Mouse (Mus musculus): ENCODE measurements around the gene Cldn2.
"Not testable (repeated sequence)": the region's sequence is repeated elsewhere in the genome, so short reads cannot be mapped to it uniquely, and the experiment has no call there.

Cldn2 gene

GRCm38 (mm10) chrX:139800406-139800878 is at the start of gene Cldn2:
TSS of gene Cldn2 (plus strand) at chrX:139800828.
- DNase-seq, result peak in 1 of 2 experiments; percentile 42

- peak; percentile 14 to 26 for DNase-seq
Observed at GRCm38 (mm10) chrX:139751855-139752254, 48.8 kb upstream of the Cldn2 start.

- DNase-seq, result not testable (repeated sequence)
Observed at GRCm38 (mm10) chrX:139758634-139759033, 42.0 kb upstream of the Cldn2 start.

GRCm38 (mm10) chrX:139762546-139762945 is 38.1 kb upstream of the Cldn2 start:
- peak in 1 of 2 experiments; percentile 28 for DNase-seq

GRCm38 (mm10) chrX:139769975-139770637 is 30.5 kb upstream of the Cldn2 start:
- no peak for DNase-seq

- peak in 1 of 2 experiments; percentile 40 for DNase-seq
Observed at GRCm38 (mm10) chrX:139774309-139775083, 26.1 kb upstream of the Cldn2 start.

- DNase-seq, result no peak
Observed at GRCm38 (mm10) chrX:139775084-139775612, 25.5 kb upstream of the Cldn2 start.

- no peak for DNase-seq
Observed at GRCm38 (mm10) chrX:139777357-139777756, 23.3 kb upstream of the Cldn2 start.

GRCm38 (mm10) chrX:139778886-139779285 is 21.7 kb upstream of the Cldn2 start:
- no peak for DNase-seq

- DNase-seq, result no peak
Observed at GRCm38 (mm10) chrX:139779401-139779800, 21.2 kb upstream of the Cldn2 start.

- DNase-seq, result no peak
Observed at GRCm38 (mm10) chrX:139780988-139781387, 19.6 kb upstream of the Cldn2 start.

GRCm38 (mm10) chrX:139781563-139781962 is 19.1 kb upstream of the Cldn2 start:
- no peak for DNase-seq

- DNase-seq, result no peak
Observed at GRCm38 (mm10) chrX:139782278-139783044, 18.2 kb upstream of the Cldn2 start, which contains the start of gene Ripply1. TSS of gene Ripply1 (minus strand) at chrX:139782353.

- DNase-seq, result peak; percentile 57 to 61
Observed at GRCm38 (mm10) chrX:139783045-139783422, 17.6 kb upstream of the Cldn2 start.

GRCm38 (mm10) chrX:139785764-139786163 is 14.9 kb upstream of the Cldn2 start:
- DNase-seq, result peak; percentile 57 to 58

GRCm38 (mm10) chrX:139794072-139794845 is 6.4 kb upstream of the Cldn2 start:
- no peak for DNase-seq

- DNase-seq, result no peak
Observed at GRCm38 (mm10) chrX:139796037-139796436, 4.6 kb upstream of the Cldn2 start.

- no peak for DNase-seq
Observed at GRCm38 (mm10) chrX:139797875-139798274, 2.8 kb upstream of the Cldn2 start.

GRCm38 (mm10) chrX:139799953-139800352 is 675 bp upstream of the Cldn2 start:
- DNase-seq, result peak in 1 of 2 experiments; percentile 31

GRCm38 (mm10) chrX:139803028-139803427 is 2.4 kb downstream of the Cldn2 start:
- no peak for DNase-seq

GRCm38 (mm10) chrX:139805918-139806317 is 5.3 kb downstream of the Cldn2 start:
- DNase-seq, result peak in 1 of 2 experiments; percentile 80

GRCm38 (mm10) chrX:139807391-139807790 is 6.8 kb downstream of the Cldn2 start:
- DNase-seq, result peak in 1 of 2 experiments; percentile 75

All from kidney, adult 8-10 months (tissue).